Mouse (Mus musculus): ENCODE results near the gene Acer3.

Acer3 gene

DNA sequence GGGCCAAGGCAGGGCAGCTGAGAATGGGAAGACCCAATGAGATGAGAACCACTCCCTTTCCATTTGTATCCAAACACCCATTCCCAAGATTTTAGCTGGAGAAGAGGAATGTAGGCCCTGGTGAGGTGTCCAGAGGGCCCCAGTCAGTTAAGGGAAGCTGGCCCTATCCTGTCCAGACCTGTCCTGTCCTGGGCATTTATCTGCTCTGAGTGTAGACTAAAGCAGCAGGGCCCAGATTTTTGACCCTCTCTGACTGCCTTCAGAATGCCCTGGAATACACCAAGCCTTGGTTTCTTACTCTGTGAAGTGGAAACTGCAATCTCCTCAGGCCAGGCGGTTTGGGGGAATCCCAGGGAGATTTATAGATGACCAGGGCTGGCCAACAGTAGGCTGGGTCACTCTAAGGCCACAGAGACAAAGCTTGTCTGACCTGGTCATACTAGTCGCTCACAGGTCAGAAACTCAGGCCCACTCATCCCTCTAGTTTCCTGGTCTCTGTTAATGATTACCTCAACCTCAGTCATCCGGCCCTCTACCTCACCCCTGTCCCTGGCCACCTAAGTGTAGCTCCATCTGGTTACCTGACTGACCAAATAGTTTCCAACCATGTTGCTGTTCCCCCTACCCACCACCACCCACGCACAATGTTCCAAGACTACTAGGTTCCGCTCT, 142.3 kb downstream of the Acer3 start:
- DNase-seq (ENCODE audit: low spot score) = no peak

DNA sequence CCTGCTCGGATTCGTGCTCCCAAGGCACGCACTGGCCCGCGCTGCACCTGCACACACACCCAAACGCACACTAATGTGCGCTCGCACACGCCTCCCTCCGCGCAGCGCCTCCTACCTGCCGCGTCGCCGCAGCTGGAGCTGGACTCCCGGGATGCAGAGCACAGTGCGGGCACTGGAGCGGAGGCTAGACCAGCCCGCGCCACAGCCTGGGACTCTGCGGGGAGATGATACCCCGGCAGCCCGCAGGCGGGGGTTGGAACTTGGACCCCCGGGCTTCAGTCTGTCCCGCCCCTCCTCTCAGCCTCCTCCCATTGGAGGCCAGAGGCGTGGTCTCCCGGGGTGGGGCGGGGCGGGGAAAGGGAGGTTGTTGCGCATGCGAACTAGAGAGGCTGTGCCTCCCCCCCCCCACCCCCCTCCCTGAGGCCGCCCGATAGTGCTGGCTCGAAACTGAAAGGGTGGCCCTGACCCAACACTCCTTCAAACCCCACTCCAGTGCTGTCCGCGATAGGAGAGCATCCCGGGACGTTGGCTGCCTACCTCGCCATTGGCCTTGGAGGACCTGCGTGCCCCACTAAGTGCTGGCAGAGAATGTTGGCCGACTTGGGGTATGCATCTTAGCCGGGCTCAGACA, 143.0 kb downstream of the Acer3 start, which contains the start of gene Capn5:
Capn5 (minus strand) TSS at position 346 of the 631 bp plus-strand sequence.
- DNase-seq (ENCODE audit: low spot score) = peak; percentile 54

DNA sequence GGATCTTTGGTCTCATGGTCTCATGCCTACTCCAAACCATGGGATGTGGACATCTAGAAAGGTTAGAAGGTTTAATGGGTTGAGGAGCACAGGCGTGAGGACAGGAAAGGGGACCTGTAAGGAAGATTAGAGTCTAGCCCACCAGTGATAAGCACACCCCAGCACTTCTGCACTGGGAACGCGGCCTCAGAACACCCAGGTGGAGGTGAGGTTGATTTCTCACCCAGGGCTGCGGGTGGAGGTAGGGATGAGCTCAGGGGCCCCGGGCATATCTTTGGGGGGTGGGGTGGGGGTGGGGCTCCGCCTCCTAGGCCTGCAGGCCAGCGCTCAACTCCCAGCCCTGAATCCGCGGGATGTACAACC, 143.5 kb downstream of the Acer3 start:
- DNase-seq (ENCODE audit: low spot score) = no peak

DNA sequence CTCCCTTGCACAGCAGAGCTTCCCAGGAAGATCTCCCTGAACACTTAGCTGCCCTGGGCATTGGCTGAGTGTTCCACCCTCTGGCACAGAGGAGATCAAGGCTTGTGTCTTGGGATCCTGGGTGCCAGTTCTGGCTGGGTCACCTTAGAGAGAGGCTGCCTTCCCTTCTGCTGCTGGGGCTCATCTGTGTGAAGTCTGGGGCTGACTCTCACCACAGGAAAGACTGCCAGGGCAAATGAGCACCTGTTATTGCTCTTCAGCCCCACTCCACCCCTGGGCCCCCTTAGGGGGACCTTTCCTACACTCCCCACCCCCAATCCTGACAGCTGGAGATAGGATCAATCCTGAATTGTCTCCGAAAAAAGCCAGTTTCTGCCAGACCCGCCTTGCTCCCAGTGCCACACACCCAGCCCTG, 143.9 kb downstream of the Acer3 start:
- DNase-seq (ENCODE audit: low spot score) = no peak

DNA sequence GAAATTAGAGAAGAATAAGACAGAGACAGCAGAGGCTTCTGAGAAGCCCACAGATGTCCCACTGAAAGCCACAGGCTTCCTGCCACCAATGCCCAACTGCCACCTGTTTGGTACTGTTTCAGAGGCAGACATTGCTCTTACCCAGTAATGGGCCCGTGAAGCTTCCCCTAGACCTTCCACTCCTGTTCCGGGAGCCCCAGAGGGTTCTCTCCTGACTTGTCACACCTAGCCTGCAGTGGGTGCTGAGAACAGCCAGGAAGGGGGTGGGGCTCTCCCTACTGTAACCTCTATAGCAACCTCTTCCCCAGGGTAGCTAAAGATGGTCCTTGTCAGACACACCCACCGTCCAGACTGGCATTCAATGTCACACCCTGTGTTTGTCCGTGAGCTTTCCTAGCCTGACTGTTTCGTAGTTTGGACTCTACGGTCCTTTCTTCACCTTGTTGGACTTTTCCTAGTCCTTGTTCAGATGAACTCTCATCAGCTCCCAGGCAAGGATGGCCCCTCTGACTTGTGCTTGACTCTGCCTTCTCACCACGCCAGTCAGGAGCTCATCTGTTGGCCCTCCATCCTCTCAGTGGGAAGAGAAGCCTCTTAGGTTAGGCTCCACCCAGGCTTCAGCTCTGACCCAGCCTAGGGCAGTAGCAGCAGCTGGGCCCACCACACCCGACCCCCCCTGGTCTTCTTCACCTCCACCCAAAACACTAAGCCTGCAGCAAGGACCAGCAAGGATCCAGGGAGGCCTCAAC, 144.5 kb downstream of the Acer3 start:
- DNase-seq (ENCODE audit: low spot score) = no peak

DNA sequence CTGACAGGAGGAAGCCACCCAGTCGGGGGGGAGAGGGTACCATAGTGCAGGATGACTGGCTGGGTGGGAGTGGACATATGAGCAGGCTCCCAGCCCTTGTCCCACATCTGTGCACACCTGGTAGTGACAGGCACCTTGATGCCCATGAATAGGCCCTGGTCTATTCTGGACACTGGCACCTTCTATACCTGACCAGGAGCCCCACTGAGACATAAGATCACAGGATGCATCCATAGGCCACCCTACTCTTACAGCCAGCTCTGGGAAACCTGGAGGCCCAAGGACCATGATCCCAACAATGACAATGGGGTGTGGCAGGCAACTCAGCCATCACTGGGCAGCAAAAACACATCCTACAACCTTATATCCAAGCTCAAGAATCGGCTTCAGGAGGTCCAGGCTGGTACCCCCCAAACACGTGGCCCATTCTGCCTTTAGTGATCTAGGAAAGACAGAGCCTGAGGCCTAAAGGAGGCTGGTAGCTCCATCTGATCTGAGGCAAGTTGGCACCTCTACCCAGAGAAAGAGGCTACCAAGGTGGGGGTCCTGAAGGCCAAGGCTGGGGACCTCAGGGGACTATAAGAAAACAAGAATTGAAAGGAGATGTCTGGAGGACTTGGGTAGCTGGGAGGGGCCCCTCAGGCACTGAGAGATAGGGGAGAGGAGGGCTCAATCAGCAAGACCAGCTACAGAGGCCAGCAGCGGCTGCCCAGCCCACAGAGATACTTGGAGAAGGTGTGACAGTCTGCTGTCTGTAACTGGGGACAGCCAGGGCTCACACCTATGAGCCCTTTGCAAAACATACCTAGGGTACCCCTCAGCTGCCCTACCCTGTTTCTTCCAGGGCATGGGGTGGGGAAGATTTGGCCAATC, 145.9 kb downstream of the Acer3 start:
- no peak for DNase-seq (ENCODE audit: low spot score)

DNA sequence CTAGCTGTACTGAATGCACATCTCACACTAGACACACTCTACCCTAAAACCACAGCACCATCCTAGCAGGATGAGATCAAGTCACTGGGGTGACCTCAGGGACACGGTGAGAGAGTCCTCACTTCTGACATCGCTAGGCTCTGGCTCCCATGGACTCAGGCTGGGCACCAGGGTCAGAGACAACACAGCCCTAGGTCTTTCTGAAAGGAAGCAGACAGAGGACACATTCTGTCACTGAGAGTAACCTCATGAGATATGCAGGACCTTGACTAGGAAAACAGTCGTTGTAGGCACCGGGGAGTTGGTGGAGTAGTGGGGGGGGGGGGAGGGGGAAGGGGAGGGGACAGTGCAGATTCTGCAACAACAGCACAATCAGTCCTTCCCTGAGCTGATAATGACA, 147.6 kb downstream of the Acer3 start:
- DNase-seq (ENCODE audit: low spot score) = no peak

DNA sequence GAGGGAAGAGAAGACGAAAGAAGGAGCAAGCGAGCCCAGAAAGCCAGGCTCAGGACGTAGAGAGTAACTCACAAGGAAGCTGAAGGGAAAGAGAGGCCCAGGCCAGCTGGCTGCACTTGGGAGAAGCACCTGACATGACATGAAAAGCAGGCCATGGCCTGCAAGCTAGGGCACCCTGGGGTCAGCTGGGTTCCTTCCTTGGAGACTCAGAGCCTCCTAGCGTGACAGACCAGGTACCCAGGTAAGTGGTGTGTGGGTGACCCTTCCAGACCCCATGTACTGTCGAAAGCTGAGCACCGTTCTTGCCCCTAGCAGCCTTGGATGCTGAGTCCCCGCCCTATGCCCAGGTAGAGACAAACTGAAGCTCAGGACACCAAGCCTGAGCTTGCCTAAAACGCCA, 148.3 kb downstream of the Acer3 start:
- DNase-seq (ENCODE audit: low spot score) = no peak

DNA sequence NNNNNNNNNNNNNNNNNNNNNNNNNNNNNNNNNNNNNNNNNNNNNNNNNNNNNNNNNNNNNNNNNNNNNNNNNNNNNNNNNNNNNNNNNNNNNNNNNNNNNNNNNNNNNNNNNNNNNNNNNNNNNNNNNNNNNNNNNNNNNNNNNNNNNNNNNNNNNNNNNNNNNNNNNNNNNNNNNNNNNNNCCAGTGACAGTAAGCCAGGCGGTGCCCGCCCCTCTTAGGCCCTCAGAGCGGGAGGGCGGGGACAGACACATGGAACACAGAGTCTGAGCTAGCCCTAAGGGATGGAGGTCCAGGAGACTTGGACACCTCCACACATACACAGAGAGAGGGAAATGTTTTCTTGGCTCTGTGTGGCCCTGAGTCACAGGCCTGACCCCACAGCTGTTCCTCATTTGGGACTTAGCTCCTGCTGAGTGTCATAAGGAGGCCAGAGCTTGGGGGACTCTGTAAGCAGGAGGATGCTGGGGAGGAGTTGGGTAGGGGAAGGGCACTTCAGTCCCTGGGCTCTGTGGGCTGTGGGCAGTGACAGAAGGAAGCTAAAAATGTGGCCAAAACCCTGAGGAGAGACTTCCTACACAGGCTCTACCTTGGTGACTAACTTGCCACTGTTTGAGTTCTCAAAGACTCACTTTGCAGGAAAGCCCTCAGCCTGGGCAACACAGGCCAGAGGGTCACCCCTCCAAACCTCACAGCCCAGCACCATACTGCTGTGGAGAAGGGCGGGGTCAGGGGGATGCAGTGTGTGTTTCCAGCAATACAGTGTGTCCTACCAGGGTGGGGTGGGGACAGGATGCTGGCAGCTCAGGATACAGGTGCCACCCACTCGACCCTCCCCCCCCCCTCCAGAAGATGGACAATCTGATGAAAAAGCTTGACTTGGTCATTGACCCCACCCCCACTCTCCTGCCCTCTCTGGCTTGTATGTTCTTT, 149.6 kb downstream of the Acer3 start:
- DNase-seq (ENCODE audit: low spot score) = no peak

DNA sequence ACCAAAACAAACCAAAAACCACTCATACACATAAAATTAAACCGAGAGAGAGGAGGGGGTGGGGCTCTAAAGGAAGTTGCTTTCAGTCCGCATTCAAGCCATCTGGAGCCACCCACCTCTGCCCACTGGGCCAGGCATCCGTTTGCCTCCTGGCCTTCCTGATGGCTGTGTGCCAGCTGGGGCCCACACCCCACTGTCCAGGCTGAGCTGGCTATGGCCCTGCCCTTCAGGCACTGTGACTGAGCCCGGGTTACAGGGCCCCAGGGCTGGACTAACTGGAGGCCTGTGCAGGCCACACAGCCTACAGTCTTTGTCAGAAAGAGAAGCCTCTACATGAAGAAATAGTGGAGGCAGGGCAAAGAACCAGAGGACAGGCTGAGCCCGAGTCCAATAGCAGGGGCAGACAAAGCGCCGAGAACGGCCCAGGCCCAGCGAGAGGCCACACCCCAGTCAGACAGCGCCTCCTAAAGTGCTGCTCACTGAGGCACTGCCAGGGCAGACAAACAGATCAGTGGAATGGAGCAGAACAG, 155.9 kb downstream of the Acer3 start:
- DNase-seq (ENCODE audit: low spot score) = peak; percentile 10

DNA sequence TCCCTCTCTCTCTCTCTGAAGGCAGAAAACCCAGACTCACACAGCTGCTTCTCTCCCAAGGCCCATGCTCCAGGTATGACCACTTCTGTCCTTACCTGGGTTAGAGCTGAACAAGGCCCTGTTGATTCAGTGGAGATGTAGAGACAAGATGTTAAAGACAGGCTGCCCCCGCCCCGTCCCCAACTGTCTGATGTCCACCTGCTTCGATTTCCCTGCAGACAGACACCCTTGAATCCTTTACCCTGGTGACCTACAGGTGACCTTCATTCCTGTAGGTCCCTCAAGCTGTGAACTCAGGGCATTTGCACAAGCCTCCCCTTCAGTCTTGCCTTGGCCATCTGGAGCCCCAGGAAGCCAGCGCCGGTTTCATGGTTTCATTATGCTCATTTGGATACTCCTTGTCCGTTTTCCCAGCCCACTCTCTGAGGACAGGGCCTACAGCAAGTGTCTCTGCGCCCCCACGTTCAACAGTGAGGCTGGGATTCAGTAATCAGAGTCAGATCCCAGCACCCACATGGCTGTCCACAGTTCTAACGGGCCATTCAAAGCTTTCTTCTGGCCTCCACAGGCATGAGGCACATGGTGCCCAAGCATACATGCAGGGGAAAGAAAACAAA, 156.5 kb downstream of the Acer3 start:
- DNase-seq (ENCODE audit: low spot score) = no peak

DNA sequence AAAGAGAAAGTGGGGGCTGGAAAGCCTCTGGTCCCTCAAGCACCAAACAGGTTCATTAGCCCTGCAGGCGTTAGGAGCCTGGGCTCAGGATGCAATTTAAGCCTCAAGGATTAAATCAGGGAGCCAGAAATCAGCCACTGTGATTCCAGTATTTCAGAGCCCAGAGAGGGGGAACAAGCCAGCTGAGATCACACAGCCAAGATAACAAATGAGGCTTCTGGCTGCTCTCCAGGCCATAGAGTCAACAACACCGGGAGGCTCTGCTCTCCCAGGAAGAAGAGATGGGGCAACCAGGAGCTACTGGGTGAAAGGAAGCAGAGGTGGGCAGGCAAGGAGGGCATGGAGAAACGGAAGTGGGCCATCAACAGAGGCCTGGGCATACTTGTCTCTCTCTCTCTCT, 157.3 kb downstream of the Acer3 start:
- no peak for DNase-seq (ENCODE audit: low spot score)

DNA sequence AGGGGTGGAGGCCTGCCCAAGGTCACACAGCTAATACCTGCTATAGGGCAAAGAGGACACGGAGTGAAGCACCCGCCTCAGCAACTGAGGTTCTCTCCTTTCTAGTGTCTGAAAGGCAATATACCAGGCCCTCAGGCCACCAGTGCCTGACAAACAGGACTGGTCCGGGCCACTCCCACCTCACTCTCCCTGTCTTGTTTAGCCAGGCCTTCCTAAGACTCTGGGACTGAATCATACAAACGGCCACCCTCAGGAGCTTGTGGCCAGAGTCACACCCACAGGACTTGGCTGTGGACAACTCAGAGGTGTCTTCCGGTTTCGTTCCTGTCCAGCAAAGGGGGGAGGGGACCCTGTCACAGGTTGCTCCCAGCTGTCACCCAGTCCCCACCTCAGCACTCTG, 158.8 kb downstream of the Acer3 start:
- DNase-seq (ENCODE audit: low spot score) = no peak

DNA sequence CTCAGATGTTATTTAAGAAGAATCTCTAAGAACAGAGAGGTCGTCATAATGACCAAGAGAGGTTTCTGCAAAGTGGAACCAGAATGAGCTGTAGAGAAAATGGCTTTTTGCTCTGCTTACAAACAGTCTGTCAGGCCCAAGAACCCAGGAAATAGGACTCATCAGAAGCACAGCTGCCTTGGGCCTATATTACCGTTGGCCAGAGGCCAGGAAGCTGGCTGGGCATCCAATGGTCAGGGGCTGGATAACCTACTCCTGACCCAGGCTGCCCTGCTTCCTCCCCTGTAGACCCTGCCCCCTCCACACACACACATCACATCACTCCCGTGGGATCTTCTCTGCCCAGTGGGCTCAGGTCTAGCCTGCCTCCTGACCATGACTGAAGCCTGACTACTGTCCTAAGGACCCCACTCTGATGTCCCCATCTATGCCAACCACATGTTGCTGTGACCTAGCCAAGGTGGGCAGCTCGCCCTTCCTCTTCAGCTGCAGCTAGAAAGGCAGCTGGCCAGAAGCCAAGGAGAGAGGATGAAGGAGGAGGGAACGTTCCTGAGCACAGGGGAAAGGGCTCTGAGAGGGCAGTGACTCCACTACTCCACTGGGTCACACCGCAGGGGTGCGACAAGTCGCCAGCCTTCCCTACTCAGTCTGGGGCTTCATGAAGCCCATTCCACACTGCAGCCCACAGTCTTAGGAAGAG, 160.8 kb downstream of the Acer3 start:
- DNase-seq (ENCODE audit: low spot score) = no peak

DNA sequence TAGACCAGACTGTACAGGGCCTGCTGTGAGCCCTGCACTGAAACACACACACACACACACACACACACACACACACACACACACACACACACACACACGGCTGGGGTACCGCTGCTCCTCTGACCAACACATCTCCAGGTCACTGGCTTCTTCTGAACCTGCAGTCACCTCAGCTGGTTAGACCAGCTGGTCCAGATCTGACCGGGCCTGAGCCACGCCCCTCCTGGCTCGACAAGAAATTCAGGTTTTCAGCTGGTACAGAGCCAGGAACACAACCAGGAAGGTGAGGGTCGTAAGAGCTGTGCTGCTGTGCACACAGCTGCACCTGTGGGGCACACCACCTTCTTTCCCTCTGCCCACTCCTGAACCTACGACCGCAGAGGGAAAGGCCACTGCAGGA, 162.5 kb downstream of the Acer3 start:
- no peak for DNase-seq (ENCODE audit: low spot score)

DNA sequence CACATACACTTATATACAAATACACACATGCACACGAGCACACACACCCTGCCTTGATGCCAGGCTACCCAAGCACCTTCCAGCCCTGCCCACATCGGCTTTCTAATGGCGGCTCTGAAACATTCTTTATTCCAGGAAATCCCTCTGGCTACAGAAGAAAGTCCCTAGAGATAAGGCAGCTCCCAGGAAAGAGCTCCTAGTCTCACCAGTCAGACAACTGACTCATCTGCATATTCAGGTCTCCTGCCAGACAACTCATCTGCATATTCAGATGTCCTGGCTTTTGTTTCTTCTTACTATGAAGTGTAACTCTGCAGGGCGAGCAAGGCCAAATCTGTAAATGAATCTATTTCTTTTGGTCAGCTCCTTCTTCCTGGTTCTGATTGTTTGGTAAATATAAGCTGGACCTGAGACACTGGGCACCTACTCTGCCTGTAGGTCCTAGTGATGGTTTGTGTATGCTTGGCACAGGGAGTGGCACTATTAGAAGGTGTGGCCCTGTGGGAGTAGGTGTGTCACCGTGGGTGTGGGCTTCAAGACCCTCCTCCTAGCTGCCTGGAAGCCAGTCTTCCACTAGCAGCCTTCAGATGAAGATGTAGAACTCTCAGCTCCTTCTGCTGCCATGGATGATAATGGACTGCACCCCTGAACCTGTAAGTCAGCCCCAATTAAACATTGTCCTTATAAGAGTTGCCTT, 163.2 kb downstream of the Acer3 start:
- no peak for DNase-seq (ENCODE audit: low spot score)

Measured in T-cell, adult 2 months (primary cell).